Mouse (Mus musculus): ENCODE data around the gene Slc35f3.

DNA sequence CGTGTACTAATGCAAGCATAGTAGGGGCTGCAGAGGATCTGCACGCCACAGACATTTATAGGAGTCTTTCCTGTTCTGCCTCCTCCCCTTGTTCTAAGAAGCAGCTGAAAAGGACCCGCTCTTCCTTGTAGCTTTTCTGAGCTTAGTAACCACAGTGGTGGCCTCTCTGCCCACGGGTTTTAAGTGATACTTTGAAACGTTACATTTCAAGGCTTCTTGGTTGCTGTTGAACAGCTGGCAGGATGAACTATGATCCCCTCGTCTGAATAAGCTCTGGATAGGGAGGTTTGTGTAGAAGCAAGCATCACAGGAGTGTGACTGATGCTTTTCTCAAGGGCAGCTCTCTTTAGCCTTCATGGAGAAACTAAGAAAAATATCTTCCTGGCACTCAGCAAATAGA is 28.6 kb upstream of the Slc35f3 start:
- TF ChIP-seq MAX (IDR thresholded peaks at IDR 0.05; ENCODE audit: low read length) (no peak), CTCF (IDR thresholded peaks at IDR 0.05 in 2 of 3, conservative IDR thresholded peaks at IDR 0.05 in 1 of 3; ENCODE audit: control insufficient read depth in 1 of 3, insufficient read depth in 1 of 3, low read depth in 2 of 3, low read length in 3 of 3, poor library complexity in 1 of 3, severe bottlenecking in 1 of 3) (no peak), POLR2A (IDR thresholded peaks at IDR 0.05; ENCODE audit: control insufficient read depth in 1 of 2, insufficient read depth in 1 of 2, low read depth in 1 of 2, low read length in 2 of 2, poor library complexity in 1 of 2) (no peak), TBP (IDR thresholded peaks at IDR 0.05; ENCODE audit: low read depth, low read length) (no peak)

Data from MEL (cell line).